Mouse (Mus musculus): Measurements from ENCODE around the gene Adh5.

- TF ChIP-seq CTCF (IDR thresholded peaks at IDR 0.05; ENCODE audit: control insufficient read depth, insufficient read depth, low read length) (no peak), POLR2A (IDR thresholded peaks at IDR 0.05; ENCODE audit: borderline replicate concordance, control insufficient read depth, low read depth, low read length) (no peak)
These were observed 36.6 kb downstream of the Adh5 start for GRCm38 (mm10) chr3:138479489-138479888.
